8 mouse cellular contexts compared by ENCODE assay signal in genomic region chr10:74937003-74937790, GRCm38 (mm10). TPM values are rescaled to one million over a fixed set of nuclear protein-coding genes. Genes with fewer than 3 reads are reported as not detected.
DNase-seq lines count a peak whose midpoint lies in the region; ATAC-seq and TF ChIP-seq lines count a peak whose summit lies in the region.

No protein-coding gene starts in this region.

- no peaks in the 10 kb centered on the region for H3K9me3 ChIP-seq in liver, embryonic 14.5 days (ENCODE audit: control insufficient read depth, low read length)
- no peaks in the 10 kb centered on the region for H3K9me3 ChIP-seq in neural tube, embryonic 14.5 days (ENCODE audit: control insufficient read depth, low read length)

- 86% methylated on average over 10 of the region's 10 CpGs for WGBS in spleen, adult 2 months
- 55% methylated on average over 10 of the region's 10 CpGs for WGBS in liver, embryonic 14.5 days (ENCODE audit: insufficient replicate concordance)
- WGBS in neural tube, embryonic 14.5 days: 83% methylated on average over 10 of the region's 10 CpGs

- no peak overlapping the region for H3K4me3 ChIP-seq in spleen, adult 2 months (ENCODE audit: extremely low read depth, insufficient read depth, insufficient read length)
- H3K4me3 ChIP-seq in liver, embryonic 14.5 days (ENCODE audit: insufficient read depth in 1 of 2, low read depth in 2 of 2, low read length in 2 of 2): no peak overlapping the region
- no peak overlapping the region for H3K4me3 ChIP-seq in neural tube, embryonic 14.5 days (ENCODE audit: low read depth, low read length)

- no peaks in the 10 kb centered on the region for H3K4me1 ChIP-seq in spleen, adult 2 months (ENCODE audit: control insufficient read depth, insufficient read depth, insufficient read length)
- no peaks in the 10 kb centered on the region for H3K4me1 ChIP-seq in liver, embryonic 14.5 days (replicated peaks; ENCODE audit: control insufficient read depth in 2 of 2, insufficient read depth in 2 of 2, low read length in 1 of 2)
- no peaks in the 10 kb centered on the region for H3K4me1 ChIP-seq in neural tube, embryonic 14.5 days (ENCODE audit: control insufficient read depth, insufficient read depth, low read length)

- H3K27me3 ChIP-seq in spleen, adult 2 months (ENCODE audit: control insufficient read depth, insufficient read depth, low read length): no peaks in the 10 kb centered on the region
- no peaks in the 10 kb centered on the region for H3K27me3 ChIP-seq in liver, embryonic 14.5 days (ENCODE audit: control insufficient read depth, insufficient read depth, low read length)
- H3K27me3 ChIP-seq in neural tube, embryonic 14.5 days (ENCODE audit: control insufficient read depth, insufficient read depth, low read length): no peaks in the 10 kb centered on the region

- TF ChIP-seq POLR2A in spleen, adult 2 months (IDR thresholded peaks at IDR 0.05; ENCODE audit: low read depth, low read length): no peak

- H3K9ac ChIP-seq in liver, embryonic 14.5 days (replicated peaks): no peak overlapping the region
- H3K9ac ChIP-seq in neural tube, embryonic 14.5 days (replicated peaks; ENCODE audit: low read depth, low read length): no peak overlapping the region

- peak; percentile 41 for DNase-seq in adrenal gland, postnatal 10 days
- no peak for DNase-seq in adrenal gland, postnatal 25 days
- DNase-seq in spleen, adult 2 months (ENCODE audit: low read depth in 1 of 2, low spot score in 2 of 2): no peak
- DNase-seq in spleen, postnatal 36 days (ENCODE audit: low spot score in 2 of 2): no peak
- no peak for DNase-seq in liver, embryonic 14.5 days (ENCODE audit: low read depth in 3 of 3, low spot score in 3 of 3)
- DNase-seq in spleen, postnatal 4 days (ENCODE audit: low spot score in 2 of 2): no peak

- H3K36me3 ChIP-seq in spleen, adult 2 months (ENCODE audit: control insufficient read depth, insufficient read depth, low read length): no peaks in the 10 kb centered on the region
- no peaks in the 10 kb centered on the region for H3K36me3 ChIP-seq in liver, embryonic 14.5 days (replicated peaks; ENCODE audit: control insufficient read depth, insufficient read depth, low read depth)
- H3K36me3 ChIP-seq in neural tube, embryonic 14.5 days (ENCODE audit: control insufficient read depth, insufficient read depth, low read length): no peaks in the 10 kb centered on the region

- H3K27ac ChIP-seq in spleen, adult 2 months (ENCODE audit: insufficient read depth, low read length): no peak overlapping the region
- H3K27ac ChIP-seq in liver, embryonic 14.5 days: no peak overlapping the region
- no peak overlapping the region for H3K27ac ChIP-seq in neural tube, embryonic 14.5 days (ENCODE audit: low read depth, low read length)

- no peak for TF ChIP-seq EP300 in liver, embryonic 14.5 days (IDR thresholded peaks at IDR 0.05; ENCODE audit: low read depth)

- peak; percentile 64 to 78 for ATAC-seq in hematopoietic stem cell, adult 5-6 weeks (replicated peaks in 1 of 2; ENCODE audit: insufficient read depth in 1 of 2, low FRiP score in 2 of 2, low TSS enrichment in 1 of 2, low read depth in 1 of 2, poor library complexity in 2 of 2, severe bottlenecking in 2 of 2)
- ATAC-seq in liver, embryonic 14.5 days (ENCODE audit: insufficient read depth): 0 out of 2 replicates have a peak, but pooled peaks have one; percentile 17
- ATAC-seq in neural tube, embryonic 14.5 days (ENCODE audit: low read depth): peak; percentile 71

- TF ChIP-seq CTCF in spleen, adult 2 months (IDR thresholded peaks at IDR 0.05; ENCODE audit: extremely low read depth, insufficient read depth, insufficient read length, insufficient replicate concordance): peak; percentile 43; the same call in 1 of the 2 replicates
- TF ChIP-seq CTCF in liver, embryonic 14.5 days (IDR thresholded peaks at IDR 0.05; ENCODE audit: low read depth): peak; percentile 80

- no peak overlapping the region for H3K4me2 ChIP-seq in liver, embryonic 14.5 days (ENCODE audit: low read depth)
- no peak overlapping the region for H3K4me2 ChIP-seq in neural tube, embryonic 14.5 days (ENCODE audit: low read depth, low read length)

RNA-seq across cellular contexts. Expression of gene Gnaz, which starts 29.8 kb away (rescaled TPM):
- 1 to 10 TPM; 2.0 to 4.8 TPM for total RNA-seq in adrenal gland, postnatal 10 days (2021)
- total RNA-seq in adrenal gland, postnatal 25 days (2021): 2.4 and 3.5 TPM in 2 replicates
- polyA plus RNA-seq in spleen, adult 2 months (2012; rRNA removed): 5.3 and 10.8 TPM in 2 replicates
- total RNA-seq in hematopoietic stem cell, adult 5-6 weeks (2017): 0.69 and 4.3 TPM in 2 replicates
- polyA plus RNA-seq in liver, embryonic 14.5 days (2012; rRNA removed): 2.1 and 2.2 TPM in 2 replicates
- polyA plus RNA-seq in liver, embryonic 14.5 days (2014; fragmentation: Nextera tagmentation; extraction: Ambion mirVana): 2.5 and 3.9 TPM in 2 replicates
- polyA plus RNA-seq in neural tube, embryonic 14.5 days (2014; fragmentation: Nextera tagmentation; extraction: Ambion mirVana): 59.8 and 61.2 TPM in 2 replicates

Comparison
In these comparisons a context has a peak if more than half of its experiments do, and no peak if none do; other contexts are left out.
1. ATAC-seq: peak in every context shown above with its lines; median percentile 71 in hematopoietic stem cell, adult 5-6 weeks; 71 in neural tube, embryonic 14.5 days; 17 in liver, embryonic 14.5 days.